Mouse (Mus musculus) left cerebral cortex, adult 18-20 months (tissue): ENCODE measurements around the gene Ccl7. TPM values are rescaled to one million over a fixed set of nuclear protein-coding genes. Genes with fewer than 3 reads are reported as not detected.

Experiments used
- total RNA-seq, 2 experiments: library from RNA; stranded (reverse); gene quantifications; 2 replicates each; pipeline ENCODE4 v1.2.3; 2021

Ccl7 gene
- total RNA-seq, 2 experiments from 2014 or later: not detected

Other genes starting within 250 kb of the Ccl7 start
- gene 5530401A14Rik, start 185.0 kb upstream of the Ccl7 start, total RNA-seq: under 1 TPM; 0.12 to 0.23 TPM
- 10 to 100 TPM; 64.6 to 65.7 TPM for gene Asic2, start 77.3 kb upstream of the Ccl7 start, total RNA-seq
- under 1 TPM in 1 of 2 experiments, not detected in 1; 0.63 TPM for gene Ccl2, start 10.1 kb upstream of the Ccl7 start, total RNA-seq
- not detected for gene Gm17268, start 7.2 kb upstream of the Ccl7 start, total RNA-seq
- gene Ccl11, start 12.1 kb downstream of the Ccl7 start, total RNA-seq: not detected
- gene Ccl12, start 56.1 kb downstream of the Ccl7 start, total RNA-seq: 1 to 10 TPM in 1 of 2 experiments, not detected in 1; 1.3 TPM
- not detected for gene Ccl8, start 69.5 kb downstream of the Ccl7 start, total RNA-seq